In genomic region chr11:61483226-61483845, GRCm38 (mm10) we compare ENCODE assay signal across 12 mouse cellular contexts. TPM values are rescaled to one million over a fixed set of nuclear protein-coding genes. Genes with fewer than 3 reads are reported as not detected.
DNase-seq lines count a peak whose midpoint lies in the region; ATAC-seq and TF ChIP-seq lines count a peak whose summit lies in the region.
"Had no signal": no experiment of that assay in that cellular context is flagged by ENCODE, and none has a peak within 500 bp of the region (broad histone marks: within the 10 kb centered on the region; RNA-seq: fewer than 3 reads in every experiment).

No protein-coding gene starts in this region.

- TF ChIP-seq POLR2A in heart, adult 2 months (IDR thresholded peaks at IDR 0.05; ENCODE audit: insufficient read depth, low read depth, low read length) = no peak

- no peaks in the 10 kb centered on the region for H3K79me2 ChIP-seq in heart, adult 2 months (replicated peaks; ENCODE audit: control insufficient read depth, insufficient read depth, low read length)

- peaks cover 4% of the 10 kb centered on the region for H3K36me3 ChIP-seq in heart, embryonic 15.5 days
- H3K36me3 ChIP-seq in heart, adult 2 months (ENCODE audit: control insufficient read depth, insufficient read depth, low read length) = no peaks in the 10 kb centered on the region
- peaks cover 20% of the 10 kb centered on the region for H3K36me3 ChIP-seq in forebrain, embryonic 10.5 days (replicated peaks)
- 0 out of 2 replicates have a peak, but pooled peaks cover 3% of the 10 kb centered on the region for H3K36me3 ChIP-seq in intestine, embryonic 16.5 days (ENCODE audit: control insufficient read depth, insufficient read depth, low read length)

- H3K4me1 ChIP-seq in heart, embryonic 15.5 days (replicated peaks) = peaks cover 34% of the 10 kb centered on the region
- peaks cover 2% of the 10 kb centered on the region; the same call in 1 of the 2 replicates for H3K4me1 ChIP-seq in heart, adult 2 months (ENCODE audit: control insufficient read depth, insufficient read depth, low read length)
- peaks cover 58% of the 10 kb centered on the region for H3K4me1 ChIP-seq in forebrain, embryonic 10.5 days
- H3K4me1 ChIP-seq in intestine, embryonic 16.5 days (ENCODE audit: control insufficient read depth, insufficient read depth, low read length) = peaks cover 25% of the 10 kb centered on the region

- intact Hi-C loops in heart, adult 2 months (cut with DNase I) = loop anchor here (5.0 kb wide), 1 partner anchor 41 kb away; no protein-coding TSS in a partner anchor

- no peaks in the 10 kb centered on the region for H3K27me3 ChIP-seq in heart, embryonic 15.5 days
- H3K27me3 ChIP-seq in heart, adult 2 months (ENCODE audit: control insufficient read depth, insufficient read depth, low read length) = no peaks in the 10 kb centered on the region
- no peaks in the 10 kb centered on the region for H3K27me3 ChIP-seq in forebrain, embryonic 10.5 days (ENCODE audit: poor library complexity, severe bottlenecking)
- H3K27me3 ChIP-seq in intestine, embryonic 16.5 days (replicated peaks; ENCODE audit: control insufficient read depth, insufficient read depth, low read length) = no peaks in the 10 kb centered on the region

- no peak for DNase-seq in heart, adult 2 months
- peak; percentile 66 for DNase-seq in NIH3T3 (ENCODE audit: low read depth)
- DNase-seq in forebrain, embryonic 10.5 days (ENCODE audit: extremely low spot score, low spot score) = no peak
- DNase-seq in right cerebral cortex, postnatal 14 days = no peak
- DNase-seq in thymus, postnatal 36 days = no peak
- DNase-seq: cerebellum, adult 11 months; right cerebral cortex, adult 18-20 months had no signal

- H3K4me3 ChIP-seq in heart, embryonic 15.5 days = no peak overlapping the region
- H3K4me3 ChIP-seq in heart, adult 2 months = no peak overlapping the region
- H3K4me3 ChIP-seq in forebrain, embryonic 10.5 days = no peak overlapping the region
- H3K4me3 ChIP-seq in intestine, embryonic 16.5 days (ENCODE audit: low read length) = no peak overlapping the region

- H3K27ac ChIP-seq in heart, embryonic 15.5 days = 0 out of 2 replicates have a peak overlapping the region, but pooled peaks have one; percentile 14
- H3K27ac ChIP-seq in heart, adult 2 months = no peak overlapping the region
- peak overlapping the region; percentile 86 for H3K27ac ChIP-seq in forebrain, embryonic 10.5 days
- peak overlapping the region; percentile 18; the same call in 1 of the 2 replicates for H3K27ac ChIP-seq in intestine, embryonic 16.5 days (ENCODE audit: low read length)

- no peak overlapping the region for H3K4me2 ChIP-seq in heart, embryonic 15.5 days
- H3K4me2 ChIP-seq in intestine, embryonic 16.5 days (ENCODE audit: low read depth, low read length) = no peak overlapping the region

- TF ChIP-seq EP300 in heart, adult 2 months (IDR thresholded peaks at IDR 0.05; ENCODE audit: insufficient read depth, low read depth, low read length) = no peak

- no peak for TF ChIP-seq CTCF in heart, adult 2 months (IDR thresholded peaks at IDR 0.05)

- 88% methylated on average over 13 of the region's 13 CpGs for WGBS in heart, embryonic 15.5 days
- WGBS in heart, adult 2 months = 85% methylated on average over 13 of the region's 13 CpGs
- 54% methylated on average over 13 of the region's 13 CpGs for WGBS in forebrain, embryonic 10.5 days
- 80% methylated on average over 13 of the region's 13 CpGs for WGBS in intestine, embryonic 16.5 days

- H3K9me3 ChIP-seq in heart, embryonic 15.5 days (replicated peaks) = no peaks in the 10 kb centered on the region
- no peaks in the 10 kb centered on the region for H3K9me3 ChIP-seq in forebrain, embryonic 10.5 days
- no peaks in the 10 kb centered on the region for H3K9me3 ChIP-seq in intestine, embryonic 16.5 days (ENCODE audit: control insufficient read depth, low read length)

- no peak overlapping the region for H3K9ac ChIP-seq in heart, embryonic 15.5 days
- H3K9ac ChIP-seq in heart, adult 2 months (ENCODE audit: low read depth, low read length) = no peak overlapping the region
- H3K9ac ChIP-seq in intestine, embryonic 16.5 days (ENCODE audit: low read depth, low read length) = no peak overlapping the region

- ATAC-seq in heart, embryonic 15.5 days (replicated peaks; ENCODE audit: insufficient number of reproducible peaks, insufficient read depth, low FRiP score, low read depth) = no peak
- ATAC-seq in intestine, embryonic 16.5 days = no peak
- ATAC-seq in cerebellum, adult (ENCODE audit: insufficient number of reproducible peaks, low FRiP score, low TSS enrichment) = no peak

RNA-seq across cellular contexts. Expression of gene Mfap4, which starts 1.9 kb away (rescaled TPM):
- 160 and 252 TPM in 2 replicates for polyA plus RNA-seq in heart, embryonic 15.5 days (2015; fragmentation: Nextera tagmentation; extraction: Ambion mirVana)
- total RNA-seq in heart, adult 2 months (2021) = 10 to 100 TPM; 18.4 to 22.9 TPM
- 125 and 143 TPM in 2 replicates for polyA plus RNA-seq in heart, adult 2 months (2012; rRNA removed)
- polyA plus RNA-seq in forebrain, embryonic 10.5 days (2016; fragmentation: Nextera tagmentation; extraction: Ambion mirVana) = 50.9 and 53.9 TPM in 2 replicates
- 229 and 237 TPM in 2 replicates for polyA plus RNA-seq in intestine, embryonic 16.5 days (2015; fragmentation: Nextera tagmentation; extraction: Ambion mirVana)
- total RNA-seq: hematopoietic stem cell, adult 5-6 weeks; megakaryocyte-erythroid progenitor cell, adult 5-6 weeks had no signal

RNA-seq across cellular contexts. Expression of gene Mapk7, which starts 10.9 kb away (rescaled TPM):
- polyA plus RNA-seq in heart, embryonic 15.5 days (2015; fragmentation: Nextera tagmentation; extraction: Ambion mirVana) = 23.0 and 33.4 TPM in 2 replicates
- total RNA-seq in heart, adult 2 months (2021) = 1 to 10 TPM; 5.5 to 6.0 TPM
- 11.9 and 12.6 TPM in 2 replicates for polyA plus RNA-seq in heart, adult 2 months (2012; rRNA removed)
- polyA plus RNA-seq in forebrain, embryonic 10.5 days (2016; fragmentation: Nextera tagmentation; extraction: Ambion mirVana) = 82.8 and 84.4 TPM in 2 replicates
- polyA plus RNA-seq in intestine, embryonic 16.5 days (2015; fragmentation: Nextera tagmentation; extraction: Ambion mirVana) = 34.2 and 34.9 TPM in 2 replicates

RNA-seq across cellular contexts. Expression of gene B9d1, which starts 21.6 kb away (rescaled TPM):
- 11.1 and 15.8 TPM in 2 replicates for polyA plus RNA-seq in heart, embryonic 15.5 days (2015; fragmentation: Nextera tagmentation; extraction: Ambion mirVana)
- 1 to 10 TPM; 8.0 to 9.3 TPM for total RNA-seq in heart, adult 2 months (2021)
- polyA plus RNA-seq in heart, adult 2 months (2012; rRNA removed) = 10.6 and 15.6 TPM in 2 replicates
- polyA plus RNA-seq in forebrain, embryonic 10.5 days (2016; fragmentation: Nextera tagmentation; extraction: Ambion mirVana) = 53.0 and 53.3 TPM in 2 replicates
- 18.9 and 19.2 TPM in 2 replicates for polyA plus RNA-seq in intestine, embryonic 16.5 days (2015; fragmentation: Nextera tagmentation; extraction: Ambion mirVana)

RNA-seq across cellular contexts. Expression of gene Rnf112, which starts 29.4 kb away (rescaled TPM):
- polyA plus RNA-seq in heart, embryonic 15.5 days (2015; fragmentation: Nextera tagmentation; extraction: Ambion mirVana) = 0.35 and 0.42 TPM in 2 replicates
- under 1 TPM; 0.10 to 0.30 TPM for total RNA-seq in heart, adult 2 months (2021)
- 0.15 and 0.18 TPM in 2 replicates for polyA plus RNA-seq in heart, adult 2 months (2012; rRNA removed)
- polyA plus RNA-seq in forebrain, embryonic 10.5 days (2016; fragmentation: Nextera tagmentation; extraction: Ambion mirVana) = 0.26 and 0.36 TPM in 2 replicates
- 0.88 and 1.1 TPM in 2 replicates for polyA plus RNA-seq in intestine, embryonic 16.5 days (2015; fragmentation: Nextera tagmentation; extraction: Ambion mirVana)
- total RNA-seq: hematopoietic stem cell, adult 5-6 weeks; megakaryocyte-erythroid progenitor cell, adult 5-6 weeks had no signal
